11 mouse cellular contexts compared by ENCODE assay signal in the genomic region with DNA sequence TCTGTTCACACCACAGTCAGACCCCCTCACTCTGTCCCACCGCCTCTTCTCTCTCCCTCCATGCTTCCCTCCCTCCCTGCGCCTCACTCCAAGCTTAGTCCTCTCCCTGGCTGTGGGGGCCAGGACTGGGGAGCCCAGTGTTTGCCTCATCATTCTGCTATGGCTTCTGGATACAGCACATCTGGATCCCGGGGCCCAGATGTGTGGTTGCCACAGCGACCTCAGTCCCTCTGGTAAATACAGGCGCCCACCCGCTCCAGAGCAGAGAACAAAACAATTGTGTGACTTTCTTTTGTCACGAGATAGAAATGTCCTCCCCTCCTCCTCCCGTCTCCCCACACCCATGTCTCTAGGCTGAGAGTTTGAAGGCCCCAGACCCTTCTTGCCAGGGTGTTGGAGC. TPM values are rescaled to one million over a fixed set of nuclear protein-coding genes. Genes with fewer than 3 reads are reported as not detected.
DNase-seq lines count a peak whose midpoint lies in the region; ATAC-seq and TF ChIP-seq lines count a peak whose summit lies in the region.
"Had no signal": no experiment of that assay in that cellular context is flagged by ENCODE, and none has a peak within 500 bp of the region (broad histone marks: within the 10 kb centered on the region; RNA-seq: fewer than 3 reads in every experiment).

No protein-coding gene starts in this region.

- peaks cover 6% of the 10 kb centered on the region; the same call in 1 of the 2 replicates for H3K36me3 ChIP-seq in stomach, postnatal 0 days (ENCODE audit: control insufficient read depth, insufficient read depth, low read length)

- intact Hi-C loops in gastrocnemius, postnatal 36 days (cut with DNase I) = no loop called here

- ATAC-seq in stomach, postnatal 0 days (ENCODE audit: low FRiP score, low TSS enrichment) = no peak

- H3K4me1 ChIP-seq in stomach, postnatal 0 days (replicated peaks; ENCODE audit: control insufficient read depth, insufficient read depth) = no peaks in the 10 kb centered on the region; the same call in 1 of the 2 replicates

- no peak overlapping the region for H3K4me2 ChIP-seq in stomach, postnatal 0 days (replicated peaks; ENCODE audit: low read depth)
- H3K4me2 ChIP-seq: limb, embryonic 12.5 days had no signal

- H3K9me3 ChIP-seq in stomach, postnatal 0 days (ENCODE audit: control insufficient read depth, low read length) = no peaks in the 10 kb centered on the region
- H3K9me3 ChIP-seq: limb, embryonic 12.5 days had no signal

- WGBS in stomach, postnatal 0 days = 36% methylated on average over 8 of the region's 8 CpGs

- TF ChIP-seq EP300 in stomach, postnatal 0 days (optimal IDR thresholded peaks at IDR 0.05) = no peak

- H3K4me3 ChIP-seq in stomach, postnatal 0 days (ENCODE audit: low read depth, low read length) = no peak overlapping the region
- H3K4me3 ChIP-seq: limb, embryonic 12.5 days had no signal

- peaks cover 2% of the 10 kb centered on the region; the same call in 1 of the 2 replicates for H3K27me3 ChIP-seq in stomach, postnatal 0 days (ENCODE audit: control insufficient read depth, insufficient read depth, low read length)

- DNase-seq in gastrocnemius, adult 18-20 months (ENCODE audit: low spot score) = peak; percentile 54
- no peak for DNase-seq in gastrocnemius, postnatal 36 days
- peak; percentile 44 for DNase-seq in urinary bladder, postnatal 14 days (ENCODE audit: low spot score)
- DNase-seq in urinary bladder, adult 18-20 months (ENCODE audit: low spot score in 2 of 2) = no peak
- peak; percentile 65 for DNase-seq in heart, postnatal 4 days
- peak; percentile 22 for DNase-seq in stomach, postnatal 0 days (ENCODE audit: low spot score)
- no peak for DNase-seq in layer of hippocampus, postnatal 36 days
- DNase-seq in left cerebral cortex, adult 11 months (ENCODE audit: low spot score) = no peak
- DNase-seq: embryo, embryonic 11 days had no signal

- H3K9ac ChIP-seq in stomach, postnatal 0 days (ENCODE audit: low read length) = no peak overlapping the region; the same call in 1 of the 2 replicates
- H3K9ac ChIP-seq: limb, embryonic 12.5 days had no signal

- peak overlapping the region; percentile 86; the same call in 1 of the 2 replicates for H3K27ac ChIP-seq in stomach, postnatal 0 days (replicated peaks)
- H3K27ac ChIP-seq: limb, embryonic 12.5 days had no signal

- TF ChIP-seq CTCF in stomach, postnatal 0 days (IDR thresholded peaks at IDR 0.05; ENCODE audit: low read depth) = no peak

RNA-seq across cellular contexts. Expression of a gene that starts 9.7 kb away (rescaled TPM):
- 1 to 10 TPM; 5.9 to 7.9 TPM for total RNA-seq in gastrocnemius, adult 18-20 months (2021)
- 1 to 10 TPM; 5.7 to 6.6 TPM for total RNA-seq in gastrocnemius, postnatal 36 days (2021)
- total RNA-seq in heart, postnatal 4 days (2021) = 10 to 100 TPM; 22.3 to 24.4 TPM
- 35.4 and 39.3 TPM in 2 replicates for polyA plus RNA-seq in stomach, postnatal 0 days (2015; fragmentation: Nextera tagmentation; extraction: Ambion mirVana)
- total RNA-seq in layer of hippocampus, postnatal 36 days (2021) = 100 to 1,000 TPM in 1 of 2 experiments, 10 to 100 TPM in 1; 89.9 to 101 TPM

RNA-seq across cellular contexts. Expression of a gene that starts 12.1 kb away (rescaled TPM):
- total RNA-seq in gastrocnemius, adult 18-20 months (2021) = 1 to 10 TPM; 5.7 to 6.0 TPM
- total RNA-seq in gastrocnemius, postnatal 36 days (2021) = 1 to 10 TPM; 6.0 to 8.2 TPM
- 1 to 10 TPM; 6.1 to 9.5 TPM for total RNA-seq in heart, postnatal 4 days (2021)
- 12.4 and 12.8 TPM in 2 replicates for polyA plus RNA-seq in stomach, postnatal 0 days (2015; fragmentation: Nextera tagmentation; extraction: Ambion mirVana)
- total RNA-seq in layer of hippocampus, postnatal 36 days (2021) = 10 to 100 TPM; 17.9 to 18.0 TPM

RNA-seq across cellular contexts. Expression of a gene that starts 13.7 kb away (rescaled TPM):
- 10 to 100 TPM; 28.3 to 32.8 TPM for total RNA-seq in gastrocnemius, adult 18-20 months (2021)
- 10 to 100 TPM; 33.8 to 37.0 TPM for total RNA-seq in gastrocnemius, postnatal 36 days (2021)
- total RNA-seq in heart, postnatal 4 days (2021) = 10 to 100 TPM; 47.1 to 54.2 TPM
- 1.9 and 2.4 TPM in 2 replicates for polyA plus RNA-seq in stomach, postnatal 0 days (2015; fragmentation: Nextera tagmentation; extraction: Ambion mirVana)
- 10 to 100 TPM in 1 of 2 experiments, 1 to 10 TPM in 1; 9.9 to 10.7 TPM for total RNA-seq in layer of hippocampus, postnatal 36 days (2021)
- total RNA-seq: megakaryocyte progenitor cell, adult 5-6 weeks had no signal
- polyA plus RNA-seq: limb, embryonic 12.5 days had no signal

RNA-seq across cellular contexts. Expression of a gene that starts 27.3 kb away (rescaled TPM):
- under 1 TPM; 0.30 to 0.38 TPM for total RNA-seq in gastrocnemius, adult 18-20 months (2021)
- 1 to 10 TPM in 1 of 2 experiments, under 1 TPM in 1; 0.35 to 1.5 TPM for total RNA-seq in gastrocnemius, postnatal 36 days (2021)
- under 1 TPM; 0.52 to 0.91 TPM for total RNA-seq in heart, postnatal 4 days (2021)
- 0.44 and 0.67 TPM in 2 replicates for polyA plus RNA-seq in stomach, postnatal 0 days (2015; fragmentation: Nextera tagmentation; extraction: Ambion mirVana)
- total RNA-seq in layer of hippocampus, postnatal 36 days (2021) = 100 to 1,000 TPM; 317 to 352 TPM

RNA-seq across cellular contexts. Expression of a gene that starts 28.4 kb away (rescaled TPM):
- 10 to 100 TPM; 36.0 to 38.3 TPM for total RNA-seq in gastrocnemius, adult 18-20 months (2021)
- total RNA-seq in gastrocnemius, postnatal 36 days (2021) = 10 to 100 TPM; 36.2 to 40.0 TPM
- 10 to 100 TPM; 37.8 to 41.8 TPM for total RNA-seq in heart, postnatal 4 days (2021)
- polyA plus RNA-seq in stomach, postnatal 0 days (2015; fragmentation: Nextera tagmentation; extraction: Ambion mirVana) = 16.5 and 18.7 TPM in 2 replicates
- total RNA-seq in layer of hippocampus, postnatal 36 days (2021) = 10 to 100 TPM; 44.4 to 50.8 TPM

Comparison
In these comparisons a context has a peak if more than half of its experiments do, and no peak if none do; other contexts are left out.
1. DNase-seq: peak in gastrocnemius, adult 18-20 months (single experiment), urinary bladder, postnatal 14 days (single experiment), heart, postnatal 4 days (single experiment) and stomach, postnatal 0 days (single experiment); none in gastrocnemius, postnatal 36 days (0 of 2), urinary bladder, adult 18-20 months (0 of 2), layer of hippocampus, postnatal 36 days (0 of 2) and left cerebral cortex, adult 11 months (single experiment).